Comparison of ENCODE assay signal across 15 mouse cellular contexts in the genomic region with DNA sequence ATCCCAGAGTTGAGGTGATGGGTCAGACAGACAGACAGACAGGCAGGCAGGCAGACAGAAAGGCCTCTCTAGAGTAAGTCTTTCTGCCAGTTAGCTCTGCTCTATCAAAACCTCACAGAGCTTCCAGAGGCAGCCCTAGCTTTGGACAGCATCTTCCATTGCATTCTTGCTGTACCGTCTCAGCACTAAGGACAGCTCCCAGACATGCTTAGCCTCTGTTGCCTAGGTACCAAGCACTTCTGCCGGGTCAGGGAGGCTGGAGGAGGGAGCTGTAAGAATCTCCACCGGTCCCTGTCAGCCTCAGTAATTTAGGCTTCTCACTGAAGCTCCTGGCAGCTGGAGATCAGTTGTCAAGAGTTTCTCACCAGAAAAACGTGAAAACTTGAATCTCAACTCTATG.
DNase-seq lines count a peak whose midpoint lies in the region; ATAC-seq lines count a peak whose summit lies in the region.
"Had no signal": no experiment of that assay in that cellular context is flagged by ENCODE, and none has a peak within 500 bp of the region (broad histone marks: within the 10 kb centered on the region; RNA-seq: fewer than 3 reads in every experiment).

No protein-coding gene starts in this region.

- H3K27me3 ChIP-seq in hindbrain, embryonic 10.5 days (ENCODE audit: insufficient read depth, poor library complexity, severe bottlenecking) = no peaks in the 10 kb centered on the region
- H3K27me3 ChIP-seq in hindbrain, embryonic 13.5 days = no peaks in the 10 kb centered on the region
- H3K27me3 ChIP-seq in embryonic facial prominence, embryonic 11.5 days (ENCODE audit: control insufficient read depth, insufficient read depth, low read length) = no peaks in the 10 kb centered on the region
- H3K27me3 ChIP-seq: hindbrain, embryonic 15.5 days; limb, embryonic 12.5 days; midbrain, embryonic 15.5 days had no signal

- no peaks in the 10 kb centered on the region for H3K4me1 ChIP-seq in hindbrain, embryonic 10.5 days (replicated peaks)
- no peaks in the 10 kb centered on the region for H3K4me1 ChIP-seq in hindbrain, embryonic 13.5 days (replicated peaks)
- H3K4me1 ChIP-seq in embryonic facial prominence, embryonic 11.5 days (ENCODE audit: control insufficient read depth, insufficient read depth, low read length) = no peaks in the 10 kb centered on the region
- H3K4me1 ChIP-seq: hindbrain, embryonic 15.5 days; limb, embryonic 12.5 days; midbrain, embryonic 15.5 days had no signal

- peak; percentile 67 for DNase-seq in hindbrain, embryonic 10.5 days (ENCODE audit: low spot score)
- peak; percentile 8 for DNase-seq in ovary, postnatal 36 days (ENCODE audit: low spot score)
- DNase-seq in ovary, postnatal 10 days (ENCODE audit: low spot score) = no peak
- peak; percentile 86 for DNase-seq in embryonic facial prominence, embryonic 11.5 days (ENCODE audit: low spot score)
- no peak for DNase-seq in thymus, postnatal 10 days (ENCODE audit: low spot score in 2 of 2)
- DNase-seq in thymus, postnatal 4 days = no peak
- DNase-seq: cerebellum, adult 2 months; right cerebral cortex, postnatal 14 days; thymus, postnatal 36 days had no signal

- no peaks in the 10 kb centered on the region for H3K36me3 ChIP-seq in hindbrain, embryonic 10.5 days
- H3K36me3 ChIP-seq in hindbrain, embryonic 13.5 days = no peaks in the 10 kb centered on the region
- no peaks in the 10 kb centered on the region for H3K36me3 ChIP-seq in embryonic facial prominence, embryonic 11.5 days (replicated peaks; ENCODE audit: control insufficient read depth, insufficient read depth, low read depth, low read length)
- H3K36me3 ChIP-seq: hindbrain, embryonic 15.5 days; limb, embryonic 12.5 days; midbrain, embryonic 15.5 days had no signal

- H3K4me3 ChIP-seq in hindbrain, embryonic 10.5 days = no peak overlapping the region
- H3K4me3 ChIP-seq in hindbrain, embryonic 13.5 days = no peak overlapping the region
- H3K4me3 ChIP-seq in embryonic facial prominence, embryonic 11.5 days (ENCODE audit: low read depth, low read length) = no peak overlapping the region
- H3K4me3 ChIP-seq: hindbrain, embryonic 15.5 days; limb, embryonic 12.5 days; midbrain, embryonic 15.5 days had no signal

- no peak overlapping the region for H3K9ac ChIP-seq in hindbrain, embryonic 13.5 days
- H3K9ac ChIP-seq in embryonic facial prominence, embryonic 11.5 days (replicated peaks; ENCODE audit: low read length) = no peak overlapping the region
- H3K9ac ChIP-seq: hindbrain, embryonic 15.5 days; limb, embryonic 12.5 days; midbrain, embryonic 15.5 days had no signal

- no peak overlapping the region for H3K27ac ChIP-seq in hindbrain, embryonic 10.5 days
- H3K27ac ChIP-seq in hindbrain, embryonic 13.5 days = no peak overlapping the region
- no peak overlapping the region for H3K27ac ChIP-seq in embryonic facial prominence, embryonic 11.5 days (replicated peaks; ENCODE audit: low read depth, low read length)
- H3K27ac ChIP-seq: hindbrain, embryonic 15.5 days; limb, embryonic 12.5 days; midbrain, embryonic 15.5 days had no signal

- WGBS in hindbrain, embryonic 10.5 days = 3% methylated on average over 4 of the region's 4 CpGs
- 3% methylated on average over 4 of the region's 4 CpGs for WGBS in hindbrain, embryonic 13.5 days
- 3% methylated on average over 4 of the region's 4 CpGs for WGBS in embryonic facial prominence, embryonic 11.5 days

- H3K9me3 ChIP-seq in hindbrain, embryonic 10.5 days = no peaks in the 10 kb centered on the region
- no peaks in the 10 kb centered on the region for H3K9me3 ChIP-seq in hindbrain, embryonic 13.5 days
- no peaks in the 10 kb centered on the region for H3K9me3 ChIP-seq in embryonic facial prominence, embryonic 11.5 days (replicated peaks; ENCODE audit: control insufficient read depth, low read length)
- H3K9me3 ChIP-seq: hindbrain, embryonic 15.5 days; limb, embryonic 12.5 days; midbrain, embryonic 15.5 days had no signal

- ATAC-seq in hindbrain, embryonic 13.5 days (ENCODE audit: low FRiP score) = no peak
- ATAC-seq in embryonic facial prominence, embryonic 11.5 days (replicated peaks; ENCODE audit: insufficient number of reproducible peaks, low FRiP score, low TSS enrichment, low read depth) = no peak
- no peak for ATAC-seq in megakaryocyte, adult 5-6 weeks (ENCODE audit: poor library complexity, severe bottlenecking)
- ATAC-seq: forebrain, embryonic 14.5 days; midbrain, embryonic 15.5 days had no signal

- no peak overlapping the region for H3K4me2 ChIP-seq in hindbrain, embryonic 13.5 days
- no peak overlapping the region for H3K4me2 ChIP-seq in embryonic facial prominence, embryonic 11.5 days (ENCODE audit: low read depth, low read length)
- H3K4me2 ChIP-seq: hindbrain, embryonic 15.5 days; limb, embryonic 12.5 days; midbrain, embryonic 15.5 days had no signal

Comparison
In these comparisons a context has a peak if more than half of its experiments do, and no peak if none do; other contexts are left out.
1. DNase-seq: peak in hindbrain, embryonic 10.5 days (single experiment), ovary, postnatal 36 days (single experiment) and embryonic facial prominence, embryonic 11.5 days (single experiment); none in ovary, postnatal 10 days (single experiment), thymus, postnatal 10 days (0 of 2) and thymus, postnatal 4 days (single experiment).